Mouse (Mus musculus): Measurements from ENCODE around the gene Klk1b24.
"Not testable (repeated sequence)": the region's sequence is repeated elsewhere in the genome, so short reads cannot be mapped to it uniquely, and the experiment has no call there.

The Klk1b24 gene

DNA sequence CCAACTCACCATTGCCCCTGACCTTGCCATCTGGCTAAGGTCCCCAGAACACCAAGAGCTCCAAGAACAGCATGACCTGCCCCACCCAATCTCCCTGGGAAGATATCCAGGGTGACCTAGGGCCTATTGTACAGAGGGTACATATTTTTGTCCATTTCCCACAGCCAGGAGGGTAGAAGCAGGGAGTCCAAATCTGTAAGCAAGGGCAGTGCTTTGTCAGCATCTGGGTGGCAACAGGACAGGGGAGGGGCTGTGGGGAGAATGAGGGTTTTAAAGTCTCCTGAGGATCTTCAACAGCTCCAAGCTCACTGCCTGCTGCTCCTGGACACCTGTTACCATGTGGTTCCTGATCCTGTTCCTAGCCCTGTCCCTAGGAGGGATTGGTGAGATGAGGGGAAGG, at the start of gene Klk1b24:
Gene Klk1b24 (plus strand): TSS at position 301 of the 400 bp plus-strand sequence.
- DNase-seq (ENCODE audit: low spot score) = not testable (repeated sequence)

DNA sequence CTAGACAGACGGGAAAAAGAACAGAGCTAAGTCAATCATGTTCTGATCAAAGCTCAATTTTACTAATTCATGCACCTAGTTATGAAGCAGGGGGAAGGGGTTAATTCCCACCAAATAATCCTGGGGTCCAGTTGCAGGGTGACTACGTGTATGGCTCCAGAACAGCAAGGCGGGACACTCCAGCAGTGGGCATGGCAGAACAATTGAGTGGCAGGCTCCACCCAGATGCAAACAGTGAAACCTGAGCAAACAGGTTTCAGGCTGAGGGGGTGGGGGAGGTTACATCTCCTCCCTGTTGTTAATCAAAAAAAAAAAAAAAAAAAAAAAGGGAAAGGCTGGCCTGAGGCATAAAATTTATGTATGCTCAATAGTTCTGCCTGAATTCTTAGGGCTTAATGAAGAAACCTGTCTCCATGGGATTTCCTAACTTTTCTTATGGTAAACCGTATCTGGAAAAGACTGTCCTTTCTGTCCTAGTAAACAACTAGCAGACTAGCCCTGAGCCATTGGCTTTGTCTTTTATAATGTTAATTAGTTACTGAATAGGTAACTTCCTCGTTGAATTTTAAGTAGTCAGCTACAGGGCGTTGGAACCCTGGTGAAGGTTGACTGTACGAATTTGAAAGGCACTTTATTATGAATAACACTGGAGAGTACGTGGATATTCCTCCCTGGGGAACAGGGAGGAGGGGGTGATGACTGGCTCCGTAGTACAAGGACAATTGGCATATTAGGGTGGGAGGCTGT, 8.6 kb upstream of the Klk1b24 start:
- no peak for DNase-seq (ENCODE audit: low spot score)

DNA sequence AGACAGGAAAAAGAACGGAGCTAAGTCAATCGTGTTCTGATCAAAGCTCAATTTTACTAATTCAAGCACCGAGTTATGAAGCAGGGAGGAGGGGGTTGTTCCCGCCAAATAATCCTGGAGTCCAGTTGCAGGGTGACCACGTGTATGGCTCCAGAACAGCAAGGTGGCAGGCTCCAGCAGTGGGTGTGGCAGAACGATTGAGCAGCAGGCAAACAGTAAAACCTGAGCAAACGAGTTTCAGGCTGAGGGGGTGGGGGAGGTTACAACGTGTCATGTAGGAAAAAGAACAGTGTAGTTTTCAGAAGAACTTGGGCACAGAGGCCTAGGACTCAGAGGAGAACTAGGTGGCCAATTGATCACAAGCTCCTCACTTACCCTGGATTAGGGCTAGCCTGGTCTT, 1.5 kb upstream of the Klk1b24 start:
- not testable (repeated sequence) for DNase-seq (ENCODE audit: low spot score)

DNA sequence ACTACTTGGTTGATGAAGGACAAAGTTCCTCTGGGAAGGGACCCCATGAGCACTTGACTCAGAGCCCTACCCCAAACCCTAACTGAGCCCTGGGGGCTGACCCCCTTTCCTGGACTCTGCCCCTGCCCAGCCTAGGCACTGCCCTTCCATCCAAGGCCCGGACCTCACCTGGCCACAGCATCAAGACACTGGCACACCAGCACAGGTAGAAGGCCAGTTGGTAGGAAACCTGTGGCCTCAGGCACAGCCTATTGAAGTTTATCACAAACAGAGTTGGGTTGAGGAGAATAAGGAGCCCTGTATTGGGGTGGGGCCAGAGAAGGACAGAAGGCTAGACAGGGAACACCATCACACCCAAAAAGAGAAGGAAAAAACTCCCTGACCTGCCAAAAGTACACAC, 5.4 kb downstream of the Klk1b24 start:
- not testable (repeated sequence) for DNase-seq (ENCODE audit: low spot score)

DNA sequence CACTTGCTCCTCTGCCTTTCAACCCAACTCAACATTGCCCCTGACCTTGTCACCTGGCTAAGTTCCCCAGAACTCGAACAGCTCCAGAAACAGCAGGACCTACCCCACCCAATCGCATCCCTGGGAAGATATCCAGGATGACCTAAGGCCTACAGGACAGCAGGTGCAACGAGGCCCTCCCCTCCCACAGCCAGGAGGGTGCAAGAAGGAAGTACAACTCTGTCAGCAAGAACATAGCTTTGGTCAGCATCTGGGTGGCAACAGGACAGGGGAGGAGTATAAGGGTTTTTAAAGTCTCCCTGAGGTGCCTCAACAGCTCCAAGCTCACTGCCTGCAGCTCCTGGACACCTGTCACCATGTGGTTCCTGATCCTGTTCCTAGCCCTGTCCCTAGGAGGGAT, 9.9 kb downstream of the Klk1b24 start, which contains the start of gene Klk1b3:
Gene Klk1b3 (plus strand): TSS at position 301 of the 400 bp plus-strand sequence.
- no peak for DNase-seq (ENCODE audit: low spot score)

DNA sequence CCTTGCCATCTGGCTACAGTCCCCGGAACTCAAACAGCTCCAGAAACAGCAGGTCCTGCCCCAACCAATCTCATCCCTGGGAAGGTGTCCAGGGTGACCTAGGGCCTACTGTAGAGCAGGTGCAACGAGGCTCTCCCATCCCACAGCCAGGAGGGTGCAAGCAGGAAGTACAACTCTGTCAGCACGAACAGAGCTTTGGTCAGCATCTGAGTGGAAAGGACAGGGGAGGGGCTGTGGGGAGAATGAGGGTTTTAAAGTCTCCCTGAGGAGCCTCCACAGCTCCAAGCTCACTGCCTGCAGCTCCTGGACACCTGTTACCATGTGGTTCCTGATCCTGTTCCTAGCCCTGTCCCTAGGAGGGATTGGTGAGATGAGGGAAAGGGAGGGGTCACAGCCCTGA, 19.1 kb downstream of the Klk1b24 start, which contains the start of gene Klk1b4:
Gene Klk1b4 (plus strand): TSS at position 301 of the 400 bp plus-strand sequence.
- DNase-seq (ENCODE audit: low spot score) = not testable (repeated sequence)

DNA sequence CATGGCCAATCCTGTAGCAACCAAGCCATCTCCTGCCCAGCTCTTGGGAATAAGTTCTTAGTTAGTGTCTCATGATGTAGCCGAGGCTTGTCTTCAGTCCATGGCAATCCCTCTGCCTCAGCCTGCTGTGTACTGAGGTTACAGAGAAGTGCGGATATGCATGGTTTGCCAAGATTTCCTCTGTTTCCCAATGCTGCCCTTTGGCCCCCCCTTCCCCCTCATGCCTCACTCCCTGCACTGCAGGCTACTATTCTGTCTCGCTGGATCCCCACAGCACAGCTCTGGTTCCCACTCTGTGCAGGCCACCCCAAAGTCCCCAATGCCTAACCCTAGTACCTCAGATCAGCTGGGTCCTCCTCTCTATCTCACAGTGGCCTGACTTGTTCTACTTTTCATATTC, 20.3 kb downstream of the Klk1b24 start:
- no peak for DNase-seq (ENCODE audit: low spot score)

DNA sequence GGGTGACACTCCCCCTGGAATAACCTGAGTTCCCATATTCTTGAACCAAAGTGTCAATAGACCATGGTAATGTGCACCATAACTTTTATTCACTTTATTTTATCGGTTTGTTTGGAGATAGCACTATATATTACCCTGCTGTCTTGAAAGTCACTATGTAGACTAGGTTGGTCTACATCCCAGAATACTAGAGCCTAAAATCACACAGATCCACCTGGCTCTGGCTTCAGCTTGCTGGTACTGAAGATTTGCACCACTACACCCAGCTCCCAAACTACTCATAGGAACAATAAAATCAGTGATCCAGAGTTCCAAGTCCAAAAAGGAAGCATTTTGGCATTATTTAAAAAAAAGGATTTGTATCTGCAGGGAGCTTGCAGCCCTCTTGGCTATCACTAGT, 27.6 kb downstream of the Klk1b24 start, which contains the start of gene Klk1b5:
Gene Klk1b5 (plus strand): TSS at position 301 of the 400 bp plus-strand sequence.
- DNase-seq (ENCODE audit: low spot score) = no peak

DNA sequence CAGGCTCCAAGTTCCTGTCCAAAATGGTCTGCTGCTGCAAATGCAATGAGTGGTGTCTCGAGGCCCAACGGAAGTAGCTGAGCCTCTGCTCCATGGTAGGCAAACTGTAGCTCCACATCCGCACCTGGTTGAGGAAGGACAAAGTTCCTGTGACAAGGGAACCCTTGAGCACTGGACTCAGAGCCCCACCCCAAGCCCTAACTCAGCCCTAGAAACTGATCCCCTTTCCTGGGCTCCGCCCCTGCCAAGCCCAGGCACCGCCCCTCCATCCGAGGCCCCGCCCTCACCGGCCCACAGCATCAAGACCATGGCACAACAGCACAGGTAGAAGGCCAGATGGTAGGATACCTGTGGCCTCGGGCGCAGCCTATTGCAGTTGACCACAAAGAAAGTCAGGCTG, 33.6 kb downstream of the Klk1b24 start:
- not testable (repeated sequence) for DNase-seq (ENCODE audit: low spot score)

DNA sequence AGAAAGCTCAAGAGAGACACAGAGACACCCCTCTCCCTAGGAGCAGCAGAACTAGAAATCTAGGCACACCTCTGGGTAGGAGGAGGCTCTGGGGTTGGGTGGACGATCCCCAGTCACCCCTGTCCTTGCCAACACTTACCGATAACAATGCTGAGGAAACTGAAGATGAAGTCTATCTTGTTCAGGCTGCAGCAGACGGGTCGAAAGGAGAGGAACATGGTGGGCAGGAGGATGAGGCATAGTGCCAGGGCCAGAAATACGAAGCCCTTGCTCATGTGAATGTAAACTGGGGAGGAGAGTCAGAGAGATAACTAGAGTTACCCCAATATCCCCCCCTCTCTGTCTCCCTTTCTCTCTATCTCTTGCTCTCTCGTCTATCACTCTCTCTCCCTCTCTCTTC, 34.3 kb downstream of the Klk1b24 start:
- DNase-seq (ENCODE audit: low spot score) = not testable (repeated sequence)

DNA sequence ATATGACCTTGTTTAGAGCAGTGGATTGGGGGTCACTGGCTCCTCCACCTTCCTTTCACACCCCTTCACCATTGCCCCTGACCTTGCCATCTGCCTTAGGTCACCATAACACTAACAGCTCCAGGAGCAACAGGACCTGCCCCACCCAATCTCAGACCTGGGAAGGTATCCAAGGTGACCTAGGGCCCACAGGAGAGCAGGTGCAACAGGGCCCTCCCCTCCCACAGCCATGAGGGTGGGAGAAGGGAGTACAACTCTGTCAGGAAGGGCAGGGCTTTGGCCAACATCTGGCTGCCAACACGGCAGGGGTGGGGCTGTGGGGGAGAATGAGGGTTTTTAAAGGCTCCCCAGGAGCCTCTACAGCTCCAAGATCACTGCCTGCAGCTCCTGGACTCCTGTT, 37.0 kb downstream of the Klk1b24 start, which contains the start of gene Klk1:
Gene Klk1 (plus strand): TSS at position 285 of the 400 bp plus-strand sequence.
- no peak for DNase-seq (ENCODE audit: low spot score)

DNA sequence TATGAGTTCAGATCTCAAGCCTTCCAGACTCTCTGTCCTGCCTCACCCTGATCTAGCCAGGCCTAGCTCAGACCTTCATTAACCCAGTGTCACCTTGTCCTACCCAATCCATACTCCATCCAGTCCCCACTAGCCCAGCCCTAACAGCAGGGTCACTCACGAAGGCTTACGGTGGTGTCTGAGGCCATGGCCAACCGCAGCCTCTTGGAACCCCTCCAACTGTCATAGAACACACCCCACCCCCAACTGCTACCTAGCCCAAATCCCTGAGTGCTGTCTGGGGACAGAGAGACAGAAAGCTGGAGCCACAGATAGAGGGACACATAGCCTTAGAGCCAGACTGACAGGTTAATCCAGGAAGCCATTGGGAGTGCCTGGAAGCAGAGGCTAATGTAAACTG, 47.9 kb downstream of the Klk1b24 start, which contains the start of gene Gm36864:
Gene Gm36864 (plus strand): TSS at position 269 of the 400 bp plus-strand sequence.
- no peak for DNase-seq (ENCODE audit: low spot score)

DNA sequence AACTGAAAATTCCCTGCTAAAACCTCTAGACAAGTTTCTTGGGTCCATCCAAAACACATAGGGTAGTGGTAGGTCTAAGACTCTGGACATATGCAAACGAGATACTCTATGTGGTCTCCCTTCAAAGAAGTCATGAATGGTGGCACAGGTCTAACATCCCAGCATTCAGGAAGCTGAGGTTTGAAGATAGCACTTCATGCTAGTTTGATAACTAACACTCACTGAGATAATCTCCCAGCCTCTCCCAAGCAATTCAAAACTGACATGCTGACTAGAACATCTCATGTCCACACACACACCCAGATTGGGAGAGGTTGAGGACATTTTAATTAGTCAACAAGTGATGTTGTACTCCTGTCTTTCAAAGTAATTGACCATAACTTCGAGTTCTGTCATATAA, 51.9 kb downstream of the Klk1b24 start:
- DNase-seq (ENCODE audit: low spot score) = no peak

DNA sequence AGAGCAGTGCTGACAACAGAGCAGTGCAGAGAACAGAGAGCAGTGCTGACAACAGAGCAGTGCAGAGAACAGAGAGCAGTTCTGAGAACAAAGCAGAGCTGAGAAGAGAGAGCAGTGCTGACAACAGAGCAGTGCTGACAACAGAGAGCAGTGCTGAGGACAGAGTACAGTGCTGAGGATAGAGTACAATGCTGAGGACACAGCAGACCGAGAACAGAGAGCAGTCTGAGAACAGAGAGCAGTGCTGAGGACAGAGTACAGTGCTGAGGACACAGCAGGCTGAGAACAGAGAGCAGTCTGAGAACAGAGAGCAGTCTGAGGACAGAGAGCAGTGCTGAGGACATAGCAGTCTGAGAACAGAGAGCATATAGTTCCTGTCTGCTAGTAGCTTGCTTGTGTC, 52.7 kb downstream of the Klk1b24 start:
- DNase-seq (ENCODE audit: low spot score) = no peak

DNA sequence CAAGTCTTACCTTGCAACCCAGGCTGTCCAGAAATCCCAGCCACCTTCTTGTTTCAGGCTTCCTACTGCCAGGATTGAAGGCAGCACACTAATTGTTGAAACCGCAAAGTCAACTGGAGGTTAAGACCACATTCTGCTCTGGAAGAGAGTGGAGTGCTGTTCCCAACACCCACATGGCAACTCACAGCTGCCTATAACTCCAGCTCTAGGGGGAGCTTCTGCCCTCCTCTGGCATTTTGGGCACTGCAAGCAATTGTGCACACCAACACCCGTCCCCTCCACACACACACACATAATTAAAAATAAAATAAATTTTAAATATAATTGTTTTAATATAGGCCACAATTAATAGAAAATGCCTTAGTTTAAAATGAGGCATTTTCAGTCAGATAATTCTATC, 53.1 kb downstream of the Klk1b24 start:
- no peak for DNase-seq (ENCODE audit: low spot score)
